Mouse (Mus musculus) limb, embryonic 10.5 days (tissue): ENCODE results near the gene Gm37240. TPM values are rescaled to one million over a fixed set of nuclear protein-coding genes. Genes with fewer than 3 reads are reported as not detected.

Experiments used
- DNase-seq: peaks from one replicate; pipeline ENCODE4 v3.0.0-alpha.2; 2017; ENCODE audit warnings: low spot score
- H3K27ac ChIP-seq: fragments of 300-500 bp; sonication (generic); 2 replicates; pipeline ENCODE4 v1.5.1; 2016; ENCODE audit warnings: mild to moderate bottlenecking
- H3K27me3 ChIP-seq: fragments of 300-500 bp; sonication (generic); 2 replicates; pipeline ENCODE4 v1.6.1; 2016; ENCODE audit warnings: low read depth, mild to moderate bottlenecking; ENCODE audit not compliant: poor library complexity, severe bottlenecking
- H3K36me3 ChIP-seq: fragments of 300-500 bp; sonication (generic); 2 replicates; pipeline ENCODE4 v1.6.1; 2016; ENCODE audit warnings: mild to moderate bottlenecking, moderate library complexity
- H3K4me1 ChIP-seq: fragments of 300-500 bp; sonication (generic); 2 replicates; pipeline ENCODE4 v1.6.1; 2016
- H3K4me3 ChIP-seq: fragments of 300-500 bp; sonication (generic); 2 replicates; pipeline ENCODE4 v1.5.1; 2016; ENCODE audit warnings: mild to moderate bottlenecking, moderate library complexity
- H3K9me3 ChIP-seq: fragments of 300-500 bp; sonication (generic); replicated peaks from 2 replicates; pipeline ENCODE4 v1.6.1; 2016; ENCODE audit warnings: mild to moderate bottlenecking
- WGBS: fragments of 180-500 bp; shearing (Covaris S2); methylation state at CpG from one replicate; pipeline ENCODE4 v1.1.7; 2016; 5-methylcytosine and 5-hydroxymethylcytosine counted together
- polyA plus RNA-seq: library from polyadenylated mRNA; unstranded; fragments of >200 nt; fragmentation: Nextera tagmentation; extraction: Ambion mirVana; gene quantifications from 2 replicates; pipeline ENCODE4 v1.2.1, GENCODE M21; 2016

Gm37240 gene
- polyA plus RNA-seq, 1 experiment from 2014 or later, result 3.1 TPM

DNA sequence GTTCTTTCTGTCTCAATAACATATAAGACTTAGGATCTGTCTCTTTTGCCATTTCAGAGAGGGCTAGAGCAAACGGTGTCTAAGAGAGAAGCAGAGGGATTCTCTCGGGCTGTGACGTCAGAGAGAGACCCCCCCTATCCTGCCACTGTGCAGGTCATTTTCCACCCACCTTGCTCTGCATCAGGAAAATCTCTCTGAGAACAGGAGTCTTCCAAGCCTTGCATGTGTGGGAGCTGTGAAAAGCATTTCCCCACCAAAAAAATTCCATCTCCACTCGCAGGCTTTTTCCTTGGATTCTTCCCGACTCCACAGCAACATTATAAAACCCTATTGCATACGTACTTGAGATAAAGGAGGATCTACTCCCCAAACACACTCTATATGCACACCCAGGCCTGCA, 572.4 kb downstream of the Gm37240 start:
- no peaks in the 10 kb centered on the region for H3K9me3 ChIP-seq
- H3K4me3 ChIP-seq, result no peak overlapping the region
- H3K4me1 ChIP-seq, result peaks cover 8% of the 10 kb centered on the region; the same call in 1 of the 2 replicates
- no peak for DNase-seq
- H3K27ac ChIP-seq, result no peak overlapping the region
- no peaks in the 10 kb centered on the region for H3K36me3 ChIP-seq
- WGBS, result 88% methylated on average over 6 of the region's 6 CpGs
- H3K27me3 ChIP-seq, result no peaks in the 10 kb centered on the region

DNA sequence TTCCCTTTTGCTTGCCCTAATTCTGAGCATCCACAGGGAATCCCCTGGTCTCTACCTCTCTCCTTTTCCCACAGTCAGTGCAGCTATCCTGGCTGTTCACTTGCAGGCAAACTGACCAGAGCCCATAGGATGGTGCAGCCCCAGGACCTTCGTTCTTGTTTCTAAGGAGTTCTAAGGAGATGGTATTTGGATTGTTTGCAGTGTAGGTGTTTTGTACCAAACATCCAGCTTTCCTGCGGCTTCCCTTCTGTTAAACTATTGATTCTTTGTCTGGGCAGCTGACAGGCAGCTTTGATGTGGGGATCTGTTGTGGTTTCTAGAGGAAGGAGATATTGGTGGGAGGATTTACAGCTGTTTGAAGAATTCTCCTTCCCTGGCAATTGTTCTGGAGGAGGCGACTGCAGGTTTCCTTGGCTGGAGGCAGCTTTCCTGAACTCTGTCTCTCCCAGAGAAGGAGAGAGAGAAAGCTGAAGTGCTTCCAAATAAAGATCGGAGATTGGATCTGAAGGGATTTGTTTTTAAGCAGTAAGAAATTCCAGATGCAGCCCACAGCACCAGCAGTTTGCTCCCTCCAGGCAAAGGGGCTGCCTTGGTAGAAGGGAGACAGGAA, 573.6 kb downstream of the Gm37240 start:
- no peak for DNase-seq
- H3K4me3 ChIP-seq, result no peak overlapping the region
- 16% methylated on average over 4 of the region's 4 CpGs for WGBS

DNA sequence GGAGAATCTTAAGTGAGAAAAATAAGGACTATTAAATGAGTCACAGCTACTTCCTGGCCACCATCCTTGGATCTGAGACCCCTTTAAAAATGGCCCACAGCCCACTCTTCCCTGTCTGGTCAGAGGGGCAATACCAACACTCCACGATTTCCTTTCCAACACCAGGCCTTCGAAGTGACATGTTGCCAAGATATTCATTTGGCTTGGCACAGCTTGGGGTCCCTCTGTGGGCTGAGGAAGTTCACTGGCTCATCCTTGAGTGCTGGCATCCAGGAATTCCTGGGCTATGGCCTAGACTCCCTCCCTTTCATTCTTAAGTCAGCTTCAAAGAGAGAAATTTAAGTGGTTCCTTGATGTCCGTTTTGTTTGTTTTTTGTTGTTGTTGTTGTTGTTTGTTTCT, 576.1 kb downstream of the Gm37240 start:
- WGBS, result 87% methylated on average over 3 of the region's 3 CpGs
- H3K9me3 ChIP-seq, result no peaks in the 10 kb centered on the region
- H3K36me3 ChIP-seq, result no peaks in the 10 kb centered on the region
- no peak overlapping the region for H3K4me3 ChIP-seq
- H3K4me1 ChIP-seq, result peaks cover 8% of the 10 kb centered on the region
- no peak for DNase-seq
- H3K27me3 ChIP-seq, result no peaks in the 10 kb centered on the region
- H3K27ac ChIP-seq, result no peak overlapping the region

More for the DNA sequence above, 573.6 kb downstream of the Gm37240 start:
- H3K4me1 ChIP-seq, result peaks cover 8% of the 10 kb centered on the region
- H3K27me3 ChIP-seq, result no peaks in the 10 kb centered on the region
- H3K27ac ChIP-seq, result no peak overlapping the region
- no peaks in the 10 kb centered on the region for H3K9me3 ChIP-seq
- H3K36me3 ChIP-seq, result no peaks in the 10 kb centered on the region

DNA sequence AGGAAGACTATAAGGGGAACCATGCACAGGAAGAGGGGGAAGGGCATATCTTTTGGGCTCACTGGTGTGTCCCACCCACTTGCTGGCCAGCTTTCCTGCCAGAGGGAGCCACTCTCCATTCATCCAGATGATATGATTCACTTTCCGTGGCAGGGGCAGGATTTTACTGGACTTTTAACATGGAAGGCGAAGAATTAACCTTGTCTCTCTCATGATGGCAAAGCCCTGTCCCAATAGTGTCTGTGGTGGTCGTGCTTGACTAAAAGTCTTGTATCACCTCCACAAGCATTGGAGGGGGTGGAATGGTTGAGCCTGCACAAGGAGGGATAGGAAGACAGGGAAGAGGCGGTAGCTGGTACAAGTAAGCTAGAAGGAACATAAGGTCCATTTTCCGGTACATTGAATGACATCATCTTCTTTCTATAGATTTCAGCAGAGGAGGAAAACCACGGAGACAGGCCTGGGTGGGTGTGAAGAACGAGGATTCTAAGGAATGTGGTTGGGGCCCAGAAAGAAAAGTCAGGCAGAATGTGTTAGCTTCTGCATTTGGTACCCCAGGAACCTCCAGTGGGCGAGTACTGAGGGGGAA, 576.8 kb downstream of the Gm37240 start:
- Histone ChIP-seq H3K9me3 (no peaks in the 10 kb centered on the region), H3K27ac (no peak overlapping the region), H3K4me1 (peaks cover 8% of the 10 kb centered on the region), H3K27me3 (no peaks in the 10 kb centered on the region), H3K4me3 (no peak overlapping the region), H3K36me3 (no peaks in the 10 kb centered on the region)
- WGBS, result 85% methylated on average over 8 of the region's 8 CpGs
- no peak for DNase-seq

DNA sequence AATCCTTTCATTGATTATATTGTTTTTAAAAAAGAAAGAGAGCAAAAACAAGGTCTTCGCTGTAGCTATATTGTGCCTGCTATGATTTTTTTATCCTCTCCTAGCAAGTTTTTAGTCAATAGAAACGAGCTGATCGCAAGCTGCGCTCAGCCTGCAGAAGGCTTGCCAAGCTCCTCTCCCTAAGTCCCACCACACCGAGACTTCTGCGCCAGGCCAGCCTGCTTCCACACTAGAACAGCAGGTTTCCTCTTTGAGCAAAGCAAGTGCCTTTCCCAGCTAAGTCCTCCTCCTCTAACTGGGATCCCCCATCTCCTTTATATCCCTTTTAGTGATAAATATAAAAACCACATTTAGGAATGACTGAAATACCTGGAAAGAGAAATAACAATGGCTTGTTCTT, 578.1 kb downstream of the Gm37240 start:
- Histone ChIP-seq H3K4me1 (peaks cover 6% of the 10 kb centered on the region), H3K9me3 (no peaks in the 10 kb centered on the region), H3K27ac (no peak overlapping the region), H3K36me3 (no peaks in the 10 kb centered on the region), H3K4me3 (no peak overlapping the region), H3K27me3 (no peaks in the 10 kb centered on the region)
- WGBS, result 96% methylated on average over 6 of the region's 6 CpGs
- DNase-seq, result no peak

DNA sequence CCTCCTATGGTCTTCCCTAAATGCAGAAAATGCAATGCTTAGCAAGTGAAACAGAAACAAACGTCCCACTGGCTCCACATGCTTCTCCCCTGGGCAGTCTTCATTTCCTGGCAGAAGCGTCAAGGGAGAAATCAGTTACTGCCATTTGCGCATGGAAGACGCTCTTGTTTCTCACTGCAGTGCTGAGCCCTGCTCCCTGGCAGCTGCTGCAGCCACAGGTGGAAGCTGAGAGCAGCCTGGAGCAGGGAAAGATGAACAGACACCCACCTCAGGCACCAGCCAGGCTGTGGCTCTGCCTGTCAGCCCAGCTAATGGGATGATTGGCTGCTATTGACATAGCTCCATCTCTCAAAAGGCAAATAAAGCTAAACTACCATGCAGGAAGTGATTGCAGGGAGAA, 578.6 kb downstream of the Gm37240 start:
- peaks cover 1% of the 10 kb centered on the region for H3K4me1 ChIP-seq
- no peak overlapping the region for H3K27ac ChIP-seq
- WGBS, result 86% methylated on average over 4 of the region's 4 CpGs
- DNase-seq, result no peak
- no peaks in the 10 kb centered on the region for H3K9me3 ChIP-seq
- H3K27me3 ChIP-seq, result no peaks in the 10 kb centered on the region
- no peaks in the 10 kb centered on the region for H3K36me3 ChIP-seq
- H3K4me3 ChIP-seq, result no peak overlapping the region

DNA sequence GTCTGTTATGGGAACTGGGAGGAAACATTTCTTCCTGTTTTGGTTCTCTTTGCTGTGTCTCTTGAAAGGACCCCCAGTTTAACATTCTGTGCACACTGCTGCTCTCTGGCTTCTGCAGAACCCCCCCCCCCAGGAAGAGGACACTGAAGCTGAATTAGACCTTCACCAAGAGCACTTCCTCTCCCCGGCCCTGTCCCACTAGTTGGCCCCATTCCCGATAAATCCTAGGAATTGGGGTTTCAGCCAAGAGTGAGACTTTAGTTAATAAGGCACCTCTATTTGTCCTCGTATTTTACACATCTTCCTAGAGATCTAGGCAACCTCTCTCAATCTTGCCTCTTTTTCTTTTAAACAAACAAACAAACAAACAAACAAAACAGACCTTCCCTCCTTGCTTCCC, 585.5 kb downstream of the Gm37240 start:
- H3K27ac ChIP-seq, result no peak overlapping the region
- H3K4me1 ChIP-seq, result no peaks in the 10 kb centered on the region; the same call in 1 of the 2 replicates
- 91% methylated on average over 3 of the region's 3 CpGs for WGBS
- no peak for DNase-seq
- H3K36me3 ChIP-seq, result no peaks in the 10 kb centered on the region
- no peak overlapping the region for H3K4me3 ChIP-seq
- H3K9me3 ChIP-seq, result no peaks in the 10 kb centered on the region
- no peaks in the 10 kb centered on the region for H3K27me3 ChIP-seq

DNA sequence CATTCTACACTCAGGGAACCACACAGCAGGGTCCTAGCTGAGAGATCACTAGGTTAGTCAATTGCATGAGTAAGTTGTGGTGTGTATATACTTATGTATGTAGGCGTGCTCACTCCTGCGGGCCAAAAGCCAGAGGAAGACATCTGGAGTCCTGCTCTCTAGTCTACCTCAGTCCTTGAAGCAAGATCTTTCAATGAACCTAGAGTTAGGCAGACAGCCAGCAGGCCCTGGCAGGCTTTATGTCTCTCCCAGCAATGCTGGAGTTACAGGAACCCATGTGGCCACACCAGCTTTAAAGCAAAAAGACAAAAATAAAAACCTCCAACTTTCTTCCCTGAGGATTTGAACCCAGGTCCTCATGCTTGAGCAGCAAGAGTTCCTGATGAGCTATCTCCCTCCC, 586.0 kb downstream of the Gm37240 start:
- Histone ChIP-seq H3K4me3 (no peak overlapping the region), H3K9me3 (no peaks in the 10 kb centered on the region), H3K27ac (no peak overlapping the region), H3K27me3 (no peaks in the 10 kb centered on the region), H3K36me3 (no peaks in the 10 kb centered on the region), H3K4me1 (no peaks in the 10 kb centered on the region; the same call in 1 of the 2 replicates)
- no peak for DNase-seq
- 97% methylated on average over 2 of the region's 2 CpGs for WGBS

DNA sequence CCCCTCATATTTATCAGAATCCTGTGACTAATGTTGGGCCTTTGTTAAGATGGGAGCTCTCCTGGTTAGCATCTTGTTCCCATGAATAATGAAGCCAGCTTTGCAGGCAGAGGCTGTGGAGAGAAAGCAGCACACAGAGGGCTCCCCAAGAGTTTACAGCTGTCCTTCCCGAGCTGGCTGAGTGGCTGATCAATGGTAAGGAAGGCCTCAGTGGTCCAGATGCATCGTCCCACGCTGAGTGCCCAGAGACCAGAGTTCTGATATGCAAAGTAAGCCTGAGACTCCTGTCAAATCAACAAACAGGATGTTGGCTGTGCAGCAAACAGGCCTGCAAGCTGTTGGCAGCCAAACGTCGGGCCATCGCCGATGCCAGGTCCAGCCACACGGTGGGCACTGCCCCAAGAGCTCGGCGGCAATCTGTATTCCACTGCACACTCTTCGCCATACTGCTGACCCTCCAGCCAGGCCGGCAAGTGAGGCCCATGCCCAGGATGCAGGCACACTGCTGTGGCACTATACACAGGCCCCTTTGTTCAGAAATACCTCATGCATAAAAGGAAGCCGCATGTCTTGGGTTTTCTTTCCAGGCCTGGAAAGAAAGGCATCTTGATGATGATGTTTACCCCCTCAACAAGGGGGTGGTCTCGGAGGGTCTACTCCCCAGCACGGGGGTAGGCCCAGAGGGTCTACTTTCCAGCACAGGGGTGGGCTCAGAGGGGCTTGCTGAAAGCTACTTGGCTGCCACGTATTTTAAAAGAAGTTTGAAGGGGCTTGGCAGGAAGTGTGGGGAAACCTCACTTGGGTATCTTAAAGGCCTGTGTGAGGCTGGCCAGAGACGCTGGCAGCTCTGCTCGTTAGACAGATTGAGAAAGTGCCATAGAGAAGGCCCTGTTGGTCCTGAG, 587.4 kb downstream of the Gm37240 start:
- H3K27me3 ChIP-seq, result no peaks in the 10 kb centered on the region
- H3K9me3 ChIP-seq, result no peaks in the 10 kb centered on the region
- H3K36me3 ChIP-seq, result no peaks in the 10 kb centered on the region
- no peak for DNase-seq
- 89% methylated on average over 18 of the region's 18 CpGs for WGBS
- no peak overlapping the region for H3K4me3 ChIP-seq
- peak overlapping the region; percentile 47; the same call in 1 of the 2 replicates for H3K27ac ChIP-seq
- no peaks in the 10 kb centered on the region; the same call in 1 of the 2 replicates for H3K4me1 ChIP-seq

DNA sequence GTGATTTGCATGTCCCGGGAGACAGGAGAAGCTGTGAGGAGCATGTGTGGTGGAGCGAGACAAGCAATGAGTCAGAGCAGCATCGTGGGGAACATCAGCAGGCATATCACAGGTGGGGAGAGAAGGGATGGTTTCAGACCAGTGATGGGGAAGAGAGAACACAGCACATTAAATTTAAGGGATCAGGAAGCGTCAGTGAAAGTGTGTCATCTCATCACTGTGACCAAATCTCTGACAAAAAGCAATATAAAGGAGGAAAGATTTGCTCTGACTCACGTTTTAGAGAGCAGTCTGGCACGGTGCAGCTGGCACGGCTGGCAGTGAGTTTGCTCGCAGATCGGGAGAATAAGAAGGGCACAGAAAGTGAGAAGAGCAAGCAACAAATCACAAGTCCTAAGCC, 592.1 kb downstream of the Gm37240 start:
- Histone ChIP-seq H3K27me3 (no peaks in the 10 kb centered on the region), H3K4me3 (no peak overlapping the region), H3K4me1 (no peaks in the 10 kb centered on the region; the same call in 1 of the 2 replicates), H3K27ac (no peak overlapping the region), H3K9me3 (no peaks in the 10 kb centered on the region), H3K36me3 (no peaks in the 10 kb centered on the region)
- no peak for DNase-seq
- WGBS, result 92% methylated on average over 9 of the region's 9 CpGs

DNA sequence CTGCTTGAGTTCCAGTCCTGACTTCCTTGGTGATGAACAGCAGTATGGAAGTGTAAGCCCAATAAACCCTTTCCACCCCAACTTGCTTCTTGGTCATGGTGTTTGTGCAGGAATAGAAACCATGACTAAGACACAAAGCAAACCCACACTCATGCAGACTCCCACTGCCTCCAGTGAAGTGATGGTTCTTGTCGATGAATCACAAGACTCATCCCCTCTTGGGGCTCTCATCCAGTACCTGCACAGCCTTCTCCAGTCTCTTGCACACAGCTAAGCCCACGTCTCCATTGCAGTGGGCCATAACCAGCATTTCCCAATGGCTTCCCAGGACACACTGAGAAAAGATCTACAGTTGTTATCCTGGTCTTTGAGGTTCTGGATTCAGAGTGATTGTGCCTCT, 599.7 kb downstream of the Gm37240 start:
- WGBS, result 78% methylated on average over 2 of the region's 2 CpGs
- DNase-seq, result no peak
- no peak overlapping the region for H3K27ac ChIP-seq
- no peaks in the 10 kb centered on the region for H3K36me3 ChIP-seq
- H3K27me3 ChIP-seq, result no peaks in the 10 kb centered on the region
- no peaks in the 10 kb centered on the region for H3K9me3 ChIP-seq
- no peak overlapping the region for H3K4me3 ChIP-seq
- H3K4me1 ChIP-seq, result no peaks in the 10 kb centered on the region

DNA sequence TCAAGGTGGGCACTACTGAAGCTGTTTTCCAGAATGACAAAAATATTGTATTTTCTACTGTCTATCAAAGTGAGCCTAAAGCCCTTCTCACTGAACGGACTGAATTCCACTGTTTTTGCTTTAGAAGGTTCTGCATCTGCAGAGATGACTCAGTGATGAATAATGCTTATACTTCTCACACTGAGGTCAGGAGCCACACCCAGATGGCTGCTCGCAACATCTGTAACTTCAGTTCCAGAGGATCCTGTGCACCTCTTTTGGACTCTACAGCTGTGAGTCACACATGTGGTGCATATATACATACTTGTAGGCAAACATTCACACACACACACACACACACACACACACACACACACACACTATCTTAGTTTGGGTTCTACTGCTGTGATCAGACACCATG, 602.8 kb downstream of the Gm37240 start:
- Histone ChIP-seq H3K36me3 (no peaks in the 10 kb centered on the region), H3K27me3 (no peaks in the 10 kb centered on the region), H3K27ac (no peak overlapping the region), H3K9me3 (no peaks in the 10 kb centered on the region), H3K4me3 (no peak overlapping the region), H3K4me1 (no peaks in the 10 kb centered on the region)
- 86% methylated on average over 2 of the region's 2 CpGs for WGBS
- no peak for DNase-seq

DNA sequence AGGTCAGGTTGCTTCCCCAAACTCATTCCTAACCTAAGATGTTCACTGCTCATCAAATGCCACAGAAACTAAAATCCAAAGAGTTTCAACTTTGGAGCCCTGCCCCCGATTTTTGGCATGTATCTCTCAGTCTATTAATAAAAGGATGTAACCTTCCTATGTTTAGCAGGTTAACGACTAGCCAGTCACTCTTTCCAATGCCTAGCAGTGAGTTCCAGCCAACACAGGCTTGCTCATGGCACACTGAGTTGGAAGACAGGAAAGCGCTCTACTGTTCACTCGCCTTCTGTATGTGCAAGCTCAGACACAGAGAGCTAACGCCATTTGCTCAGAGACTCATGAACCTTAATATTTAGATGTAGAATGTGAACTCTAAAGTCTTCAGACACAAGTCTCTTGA, 604.5 kb downstream of the Gm37240 start:
- WGBS, result 91% methylated on average over 5 of the region's 5 CpGs
- H3K4me1 ChIP-seq, result no peaks in the 10 kb centered on the region

More for the DNA sequence above, 604.5 kb downstream of the Gm37240 start:
- no peak for DNase-seq
- H3K27ac ChIP-seq, result no peak overlapping the region
- no peaks in the 10 kb centered on the region for H3K27me3 ChIP-seq
- no peaks in the 10 kb centered on the region for H3K9me3 ChIP-seq
- H3K4me3 ChIP-seq, result no peak overlapping the region
- no peaks in the 10 kb centered on the region for H3K36me3 ChIP-seq
